Mouse (Mus musculus): Measurements from ENCODE around the gene Ccm2l. TPM values are rescaled to one million over a fixed set of nuclear protein-coding genes. Genes with fewer than 3 reads are reported as not detected.
A peak's percentile ranks its signal among the peaks of the same experiment; 100 is the strongest.

Ccm2l gene
- polyA plus RNA-seq, 1 experiment from 2014 or later, result 0.59 TPM

- no peak overlapping the region for H3K27ac ChIP-seq (replicated peaks)
- no peak overlapping the region for H3K4me2 ChIP-seq
- H3K4me1 ChIP-seq (replicated peaks), result no peaks in the 10 kb centered on the region
- no peaks in the 10 kb centered on the region for H3K9me3 ChIP-seq (replicated peaks)
- ATAC-seq (ENCODE audit: insufficient read depth), result no peak
- 68% methylated on average over 8 of the region's 8 CpGs for WGBS (ENCODE audit: insufficient replicate concordance)
- H3K36me3 ChIP-seq (replicated peaks), result no peaks in the 10 kb centered on the region
- H3K27me3 ChIP-seq, result peaks cover 28% of the 10 kb centered on the region
- no peak overlapping the region for H3K4me3 ChIP-seq (replicated peaks)
- no peak overlapping the region for H3K9ac ChIP-seq
Observed at GRCm38 (mm10) chr2:153053896-153054295, 11.9 kb upstream of the Ccm2l start.

GRCm38 (mm10) chr2:153055270-153055920, 10.4 kb upstream of the Ccm2l start:
- no peaks in the 10 kb centered on the region for H3K9me3 ChIP-seq (replicated peaks)
- no peak overlapping the region for H3K27ac ChIP-seq (replicated peaks)
- no peak overlapping the region for H3K9ac ChIP-seq
- WGBS (ENCODE audit: insufficient replicate concordance), result 45% methylated on average over 6 of the region's 6 CpGs
- ATAC-seq (ENCODE audit: insufficient read depth), result no peak
- no peak overlapping the region for H3K4me3 ChIP-seq (replicated peaks)
- no peaks in the 10 kb centered on the region for H3K36me3 ChIP-seq (replicated peaks)
- H3K4me2 ChIP-seq, result no peak overlapping the region
- H3K27me3 ChIP-seq, result peaks cover 28% of the 10 kb centered on the region
- H3K4me1 ChIP-seq (replicated peaks), result no peaks in the 10 kb centered on the region

- H3K4me2 ChIP-seq, result no peak overlapping the region
- no peaks in the 10 kb centered on the region for H3K36me3 ChIP-seq (replicated peaks)
- H3K9ac ChIP-seq, result no peak overlapping the region
- no peak overlapping the region for H3K27ac ChIP-seq (replicated peaks)
- no peak for ATAC-seq (ENCODE audit: insufficient read depth)
- H3K4me3 ChIP-seq (replicated peaks), result no peak overlapping the region
- no peaks in the 10 kb centered on the region for H3K4me1 ChIP-seq (replicated peaks)
- no peaks in the 10 kb centered on the region for H3K9me3 ChIP-seq (replicated peaks)
- WGBS (ENCODE audit: insufficient replicate concordance), result 38% methylated on average over 4 of the region's 4 CpGs
- H3K27me3 ChIP-seq, result peaks cover 9% of the 10 kb centered on the region
Observed at GRCm38 (mm10) chr2:153058365-153058764, 7.4 kb upstream of the Ccm2l start.

- H3K9me3 ChIP-seq (replicated peaks), result no peaks in the 10 kb centered on the region
- 72% methylated on average over 7 of the region's 7 CpGs for WGBS (ENCODE audit: insufficient replicate concordance)
Observed at GRCm38 (mm10) chr2:153060216-153060615, 5.5 kb upstream of the Ccm2l start.

GRCm38 (mm10) chr2:153063394-153063793, 2.4 kb upstream of the Ccm2l start:
- no peaks in the 10 kb centered on the region for H3K9me3 ChIP-seq (replicated peaks)
- peaks cover 10% of the 10 kb centered on the region; the same call in 1 of the 2 replicates for H3K4me1 ChIP-seq (replicated peaks)
- 0 out of 2 replicates have a peak, but pooled peaks cover 3% of the 10 kb centered on the region for H3K27me3 ChIP-seq
- H3K27ac ChIP-seq (replicated peaks), result no peak overlapping the region
- no peak for ATAC-seq (ENCODE audit: insufficient read depth)
- H3K4me3 ChIP-seq (replicated peaks), result no peak overlapping the region
- no peaks in the 10 kb centered on the region for H3K36me3 ChIP-seq (replicated peaks)
- H3K4me2 ChIP-seq, result no peak overlapping the region
- H3K9ac ChIP-seq, result no peak overlapping the region
- WGBS (ENCODE audit: insufficient replicate concordance), result 45% methylated on average over 3 of the region's 3 CpGs

More at GRCm38 (mm10) chr2:153060216-153060615, 5.5 kb upstream of the Ccm2l start:
- H3K27me3 ChIP-seq, result 0 out of 2 replicates have a peak, but pooled peaks cover 3% of the 10 kb centered on the region
- H3K27ac ChIP-seq (replicated peaks), result no peak overlapping the region
- H3K4me3 ChIP-seq (replicated peaks), result no peak overlapping the region
- 0 out of 2 replicates have a peak, but pooled peaks cover 10% of the 10 kb centered on the region for H3K4me1 ChIP-seq (replicated peaks)
- H3K36me3 ChIP-seq (replicated peaks), result no peaks in the 10 kb centered on the region
- H3K4me2 ChIP-seq, result no peak overlapping the region
- ATAC-seq (ENCODE audit: insufficient read depth), result no peak
- no peak overlapping the region for H3K9ac ChIP-seq

- no peak overlapping the region for H3K9ac ChIP-seq
- H3K4me2 ChIP-seq, result no peak overlapping the region
- 0 out of 2 replicates have a peak, but pooled peaks cover 3% of the 10 kb centered on the region for H3K27me3 ChIP-seq
- 46% methylated on average over 9 of the region's 9 CpGs for WGBS (ENCODE audit: insufficient replicate concordance)
- no peaks in the 10 kb centered on the region for H3K36me3 ChIP-seq (replicated peaks)
- H3K27ac ChIP-seq (replicated peaks), result no peak overlapping the region
- peaks cover 10% of the 10 kb centered on the region; the same call in 1 of the 2 replicates for H3K4me1 ChIP-seq (replicated peaks)
- ATAC-seq (ENCODE audit: insufficient read depth), result no peak
- H3K4me3 ChIP-seq (replicated peaks), result no peak overlapping the region
- H3K9me3 ChIP-seq (replicated peaks), result no peaks in the 10 kb centered on the region
Observed at GRCm38 (mm10) chr2:153064190-153064970, 1.4 kb upstream of the Ccm2l start.

GRCm38 (mm10) chr2:153066991-153067390, 1.2 kb downstream of the Ccm2l start:
- H3K27me3 ChIP-seq, result peaks cover 27% of the 10 kb centered on the region
- no peaks in the 10 kb centered on the region for H3K9me3 ChIP-seq (replicated peaks)
- 43% methylated on average over 6 of the region's 6 CpGs for WGBS (ENCODE audit: insufficient replicate concordance)
- no peak overlapping the region for H3K9ac ChIP-seq
- no peak for ATAC-seq (ENCODE audit: insufficient read depth)
- peaks cover 17% of the 10 kb centered on the region; the same call in 1 of the 2 replicates for H3K4me1 ChIP-seq (replicated peaks)
- no peaks in the 10 kb centered on the region for H3K36me3 ChIP-seq (replicated peaks)
- no peak overlapping the region for H3K4me2 ChIP-seq
- H3K4me3 ChIP-seq (replicated peaks), result no peak overlapping the region
- H3K27ac ChIP-seq (replicated peaks), result no peak overlapping the region

- Histone ChIP-seq H3K27ac (replicated peaks) (no peak overlapping the region), H3K36me3 (replicated peaks) (no peaks in the 10 kb centered on the region), H3K9ac (no peak overlapping the region), H3K4me1 (replicated peaks) (peaks cover 7% of the 10 kb centered on the region; the same call in 1 of the 2 replicates), H3K4me3 (replicated peaks) (no peak overlapping the region), H3K4me2 (no peak overlapping the region), H3K27me3 (peaks cover 27% of the 10 kb centered on the region), H3K9me3 (replicated peaks) (no peaks in the 10 kb centered on the region)
- ATAC-seq (ENCODE audit: insufficient read depth), result no peak
- 48% methylated on average over 23 of the region's 23 CpGs for WGBS (ENCODE audit: insufficient replicate concordance)
Observed at GRCm38 (mm10) chr2:153070762-153071490, 5.2 kb downstream of the Ccm2l start.

- Histone ChIP-seq H3K36me3 (replicated peaks) (no peaks in the 10 kb centered on the region), H3K27me3 (peaks cover 27% of the 10 kb centered on the region), H3K9me3 (replicated peaks) (no peaks in the 10 kb centered on the region), H3K4me2 (peak overlapping the region; percentile 47), H3K27ac (replicated peaks) (no peak overlapping the region), H3K4me3 (replicated peaks) (peak overlapping the region; percentile 21; the same call in 1 of the 2 replicates), H3K4me1 (replicated peaks) (peaks cover 12% of the 10 kb centered on the region), H3K9ac (no peak overlapping the region)
- WGBS (ENCODE audit: insufficient replicate concordance), result 68% methylated on average over 67 of the region's 67 CpGs
- no peak for ATAC-seq (ENCODE audit: insufficient read depth)
Observed at GRCm38 (mm10) chr2:153071491-153072184, 5.9 kb downstream of the Ccm2l start.

- Histone ChIP-seq H3K27ac (replicated peaks) (no peak overlapping the region), H3K4me3 (replicated peaks) (no peak overlapping the region), H3K4me2 (no peak overlapping the region), H3K36me3 (replicated peaks) (no peaks in the 10 kb centered on the region), H3K27me3 (peaks cover 26% of the 10 kb centered on the region), H3K9me3 (replicated peaks) (no peaks in the 10 kb centered on the region), H3K9ac (no peak overlapping the region), H3K4me1 (replicated peaks) (peaks cover 24% of the 10 kb centered on the region)
- no peak for ATAC-seq (ENCODE audit: insufficient read depth)
- 69% methylated on average over 10 of the region's 10 CpGs for WGBS (ENCODE audit: insufficient replicate concordance)
Observed at GRCm38 (mm10) chr2:153074651-153075050, 8.9 kb downstream of the Ccm2l start.

All from liver, embryonic 15.5 days (tissue).